Mouse (Mus musculus) adipocyte (in vitro differentiated cells): Measurements from ENCODE around the gene Olfr455.

ENCODE experiments used
- DNase-seq: peaks from one replicate; pipeline ENCODE4 v3.0.0-alpha.2; 2016; ENCODE audit warnings: low spot score

Olfr455 gene

GRCm38 (mm10) chr6:42487114-42487513 lies 60.3 kb downstream of the Olfr455 start, which contains the start of gene Olfr456:
Olfr456 (minus strand) TSS chr6:42487214.
- DNase-seq = no peak
